Mouse (Mus musculus): ENCODE measurements around the gene Duox1.

GRCm38 (mm10) chr2:122298596-122299490 lies 16.6 kb upstream of the Duox1 start, which contains the start of gene Duoxa2:
- TF ChIP-seq POLR2A (IDR thresholded peaks at IDR 0.05; ENCODE audit: insufficient read depth, low read depth, low read length) (no peak), CTCF (IDR thresholded peaks at IDR 0.05; ENCODE audit: insufficient read depth, low read depth, low read length) (no peak)
